Mouse (Mus musculus): Measurements from ENCODE around the gene Ulk1.
"Not testable (repeated sequence)": the region's sequence is repeated elsewhere in the genome, so short reads cannot be mapped to it uniquely, and the experiment has no call there.

The Ulk1 gene

DNA sequence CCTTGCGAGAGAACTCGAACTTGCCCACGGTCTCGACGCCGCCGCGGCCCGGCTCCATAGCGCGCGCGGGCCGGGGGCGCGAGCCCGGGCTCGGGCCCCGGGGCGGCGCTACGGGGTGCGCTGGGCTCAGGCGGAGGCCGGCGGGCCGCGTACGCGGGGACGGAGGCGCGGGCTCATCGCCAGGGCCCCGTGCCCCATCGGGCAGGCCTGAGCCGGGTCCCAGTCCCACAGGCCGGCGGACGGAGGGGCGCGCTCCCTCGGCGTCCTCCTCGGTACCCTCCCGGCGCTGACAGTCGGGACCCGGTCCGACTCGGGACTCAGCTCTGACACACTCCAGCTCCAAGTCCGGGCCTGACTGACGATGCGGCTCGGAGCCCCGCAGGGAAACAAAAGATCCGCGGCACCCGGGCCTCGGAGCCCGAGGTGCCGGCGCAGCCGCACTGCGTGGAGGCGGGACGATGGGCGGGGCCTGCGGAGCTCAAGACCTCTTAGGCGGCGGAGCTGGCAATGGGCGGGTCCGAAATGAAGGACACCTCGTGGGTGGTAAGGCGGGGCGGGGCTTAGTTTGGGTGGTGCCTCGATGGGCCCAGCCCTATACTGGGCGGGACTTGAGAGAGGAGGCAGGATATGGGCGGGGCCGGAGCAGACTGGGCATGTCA lies at the start of gene Ulk1:
Ulk1 (minus strand) TSS at position 431 of the 659 bp plus-strand sequence.
- DNase-seq (ENCODE audit: low read depth, low spot score) = peak; percentile 98

- no peak for DNase-seq (ENCODE audit: low read depth, low spot score)
Observed at GRCm38 (mm10) chr5:110859013-110859650, 49.2 kb upstream of the Ulk1 start.

GRCm38 (mm10) chr5:110857091-110857490 lies 47.2 kb upstream of the Ulk1 start:
- DNase-seq (ENCODE audit: low read depth, low spot score) = no peak

DNA sequence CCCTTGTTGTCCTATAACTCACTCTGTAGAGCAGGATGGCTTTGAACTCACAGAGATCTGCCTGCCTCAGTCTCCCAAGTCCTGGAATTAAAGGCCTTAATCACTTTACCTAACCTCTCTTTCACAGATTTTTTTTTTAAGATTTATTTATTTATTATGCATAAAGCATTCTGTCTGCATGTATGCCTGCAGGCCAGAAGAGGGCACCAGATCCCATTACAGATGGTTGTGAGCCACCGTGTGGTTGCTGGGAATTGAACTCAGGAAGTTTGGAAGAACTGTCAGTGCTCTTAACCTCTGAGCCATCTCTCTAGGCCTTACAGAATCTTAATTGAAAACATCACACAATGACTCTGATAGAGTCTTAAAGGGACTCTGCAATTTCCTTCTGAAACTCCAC lies 43.1 kb upstream of the Ulk1 start:
- DNase-seq (ENCODE audit: low read depth, low spot score) = no peak

DNA sequence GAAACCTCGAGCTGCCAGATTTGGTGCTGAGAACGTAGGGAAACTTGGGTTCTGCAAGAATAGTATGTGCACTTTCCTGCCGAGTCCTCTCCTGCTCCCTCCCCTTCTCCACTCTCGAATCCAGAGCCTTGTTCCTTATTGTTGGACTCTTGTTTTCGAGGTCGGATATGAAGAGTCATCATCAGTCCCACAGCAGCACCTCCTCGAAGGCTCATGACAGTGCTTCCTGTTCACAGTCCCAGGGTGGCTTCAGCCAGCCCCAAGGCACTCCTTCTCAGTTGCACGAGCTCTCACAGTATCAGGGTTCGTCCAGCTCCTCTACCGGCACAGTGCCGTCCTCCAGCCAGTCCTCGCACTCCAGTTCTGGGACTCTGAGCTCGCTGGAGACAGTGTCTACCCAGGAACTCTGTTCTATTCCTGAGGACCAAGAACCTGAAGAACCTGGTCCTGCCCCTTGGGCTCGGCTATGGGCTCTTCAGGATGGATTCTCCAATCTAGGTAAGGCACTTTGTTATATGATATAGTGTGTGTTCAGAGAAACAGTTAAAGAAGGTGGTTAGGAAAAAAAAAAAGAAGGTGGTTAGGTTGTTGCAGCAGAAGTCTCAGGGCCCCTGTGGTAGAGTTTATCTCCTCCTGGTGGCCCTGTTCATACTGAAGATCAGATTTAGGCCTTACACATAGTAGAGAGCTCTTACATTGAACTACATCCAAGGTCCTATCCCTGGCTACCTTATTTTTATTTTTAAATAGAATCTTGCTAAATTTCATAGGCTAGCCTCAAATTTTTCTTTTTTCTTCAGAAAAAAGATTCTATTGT lies 31.4 kb upstream of the Ulk1 start:
- no peak for DNase-seq (ENCODE audit: low read depth, low spot score)

GRCm38 (mm10) chr5:110840465-110840864 lies 30.6 kb upstream of the Ulk1 start:
- DNase-seq (ENCODE audit: low read depth, low spot score) = no peak

GRCm38 (mm10) chr5:110839678-110840365 lies 29.9 kb upstream of the Ulk1 start, which contains the start of the genes Hscb and Chek2:
TSS of gene Hscb (minus strand) at chr5:110839777.
TSS of gene Chek2 (plus strand) at chr5:110839979.
- DNase-seq (ENCODE audit: low read depth, low spot score) = peak; percentile 98

- DNase-seq (ENCODE audit: low read depth, low spot score) = no peak
Observed at GRCm38 (mm10) chr5:110839038-110839677, 29.3 kb upstream of the Ulk1 start.

- DNase-seq (ENCODE audit: low read depth, low spot score) = not testable (repeated sequence)
Observed at GRCm38 (mm10) chr5:110838016-110838415, 28.1 kb upstream of the Ulk1 start.

DNA sequence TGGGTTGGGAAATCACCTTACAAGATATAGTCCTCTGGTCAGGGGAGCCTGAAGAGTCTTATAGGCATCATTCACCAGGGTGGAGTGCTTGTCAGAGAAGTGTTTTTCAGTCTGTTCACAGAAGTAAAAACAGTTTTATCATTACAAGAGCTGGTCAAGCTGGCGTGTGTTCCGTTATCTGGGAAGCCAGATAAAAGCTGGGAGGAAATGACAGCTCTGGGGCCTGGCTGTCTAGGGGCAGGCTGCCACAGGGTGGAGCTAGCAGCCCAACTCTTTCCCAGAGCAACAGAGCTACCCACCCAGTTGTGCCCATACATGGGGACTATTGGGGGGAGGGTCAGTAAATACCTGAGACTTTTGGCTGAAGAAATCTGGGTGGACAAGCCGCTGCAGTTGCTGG lies 26.1 kb upstream of the Ulk1 start:
- DNase-seq (ENCODE audit: low read depth, low spot score) = no peak

DNA sequence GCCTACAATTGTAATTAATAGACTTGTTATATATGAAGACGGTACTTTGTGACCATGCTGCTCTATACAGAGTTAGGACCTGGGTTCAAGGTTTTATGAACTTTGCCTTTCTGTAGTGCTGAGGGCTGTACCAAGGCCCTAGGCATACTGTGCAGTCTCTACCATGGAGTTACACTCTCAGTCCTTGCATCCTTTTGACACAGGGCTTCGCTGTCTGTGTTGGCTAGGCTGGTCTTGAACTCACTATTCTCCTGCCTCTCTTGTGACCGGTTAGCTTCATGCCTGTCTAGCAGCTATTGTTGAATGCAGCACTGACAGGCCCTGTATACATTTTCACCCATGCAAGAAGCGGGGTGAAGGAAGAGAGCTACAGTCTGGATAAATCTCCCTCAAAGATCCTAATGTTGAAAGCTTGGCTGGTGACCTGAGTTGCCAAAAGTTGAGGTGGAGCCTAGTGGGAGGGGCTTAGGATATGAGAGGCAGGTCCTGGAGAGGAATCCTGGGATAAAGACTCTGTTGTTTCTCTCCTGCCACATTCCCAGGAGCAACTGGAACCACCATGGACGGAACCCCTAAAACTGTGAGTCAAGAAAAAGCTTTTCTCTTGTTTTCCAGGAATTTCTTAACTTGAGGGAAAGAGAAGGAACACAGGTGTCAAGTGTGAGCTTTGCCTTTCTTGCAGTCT lies 21.3 kb upstream of the Ulk1 start:
- no peak for DNase-seq (ENCODE audit: low read depth, low spot score)

GRCm38 (mm10) chr5:110827576-110827975 lies 17.7 kb upstream of the Ulk1 start:
- DNase-seq (ENCODE audit: low read depth, low spot score) = no peak

GRCm38 (mm10) chr5:110826781-110827495 lies 17.0 kb upstream of the Ulk1 start:
- DNase-seq (ENCODE audit: low read depth, low spot score) = peak; percentile 53

DNA sequence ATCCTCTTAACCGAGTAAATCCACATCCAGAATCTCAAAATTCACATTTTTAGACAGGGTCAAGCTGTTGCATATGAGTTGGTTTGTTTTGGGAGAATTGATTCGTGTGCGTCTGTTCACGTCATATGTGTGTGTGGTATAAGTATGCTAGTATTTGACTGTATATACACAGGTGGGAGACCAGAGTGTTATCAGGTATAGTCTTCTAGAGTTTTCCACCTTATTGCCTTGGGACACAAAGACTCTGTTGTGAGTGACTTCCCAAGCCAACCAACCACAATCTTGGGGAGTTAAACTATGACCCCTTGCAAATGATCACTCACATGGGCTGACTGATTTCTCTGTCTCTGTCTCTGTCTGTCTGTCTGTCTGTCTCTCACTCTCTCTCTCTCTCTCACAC lies 14.5 kb upstream of the Ulk1 start:
- no peak for DNase-seq (ENCODE audit: low read depth, low spot score)

GRCm38 (mm10) chr5:110808821-110809666 lies 853 bp downstream of the Ulk1 start:
- no peak for DNase-seq (ENCODE audit: low read depth, low spot score)

- peak; percentile 52 for DNase-seq (ENCODE audit: low read depth, low spot score)
Observed at GRCm38 (mm10) chr5:110808061-110808631, 1.8 kb downstream of the Ulk1 start.

DNA sequence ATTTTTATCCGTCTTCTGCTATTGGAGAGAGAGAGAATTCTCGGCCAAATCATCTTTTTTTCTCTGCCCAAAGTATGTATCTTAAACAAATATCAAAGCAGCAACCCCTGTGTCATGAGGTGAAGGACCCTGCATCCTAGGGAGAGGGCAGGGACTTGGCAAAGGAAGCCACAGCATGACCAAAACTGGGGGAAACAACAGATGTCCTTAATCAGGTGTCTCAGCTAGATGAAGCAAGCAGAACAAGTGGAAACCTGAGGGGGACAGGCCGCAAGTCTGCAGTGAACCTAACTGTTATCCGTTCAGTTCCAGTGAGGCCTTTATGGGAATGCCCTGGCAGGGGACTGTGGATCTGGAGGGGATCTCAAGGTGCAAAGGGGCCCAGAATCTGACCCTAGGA lies 2.4 kb downstream of the Ulk1 start:
- no peak for DNase-seq (ENCODE audit: low read depth, low spot score)

GRCm38 (mm10) chr5:110806676-110807075 lies 3.2 kb downstream of the Ulk1 start:
- DNase-seq (ENCODE audit: low read depth, low spot score) = no peak

DNA sequence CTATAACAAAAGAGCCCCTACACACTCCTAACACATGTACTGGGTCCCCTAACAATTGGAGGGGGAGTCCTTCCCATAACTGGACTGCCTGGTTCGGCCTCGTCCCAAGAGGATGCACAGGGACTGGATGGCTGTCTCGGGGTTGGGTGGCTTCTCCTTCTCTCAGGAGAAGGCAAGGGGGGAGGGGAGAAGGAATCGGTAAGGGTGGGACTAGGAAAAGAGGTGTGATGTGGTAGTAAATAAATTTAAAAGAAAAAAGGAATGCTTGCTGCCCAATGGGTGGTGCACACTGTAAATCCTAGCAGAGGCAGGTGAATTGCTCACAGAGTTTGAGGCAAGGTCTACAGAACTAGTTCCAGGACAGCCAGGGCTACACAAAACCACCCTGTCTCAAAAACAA lies 3.7 kb downstream of the Ulk1 start:
- no peak for DNase-seq (ENCODE audit: low read depth, low spot score)
